Mouse (Mus musculus) kidney, embryonic 15.5 days (tissue): Measurements from ENCODE around the gene Eif3g. TPM values are rescaled to one million over a fixed set of nuclear protein-coding genes. Genes with fewer than 3 reads are reported as not detected.
A peak's percentile ranks its signal among the peaks of the same experiment; 100 is the strongest.

Experiments
- ATAC-seq: fragments of 200-750 bp; cut with Nextera tagmentation; replicated peaks from 2 replicates; pipeline ENCODE4 v1.8.0; 2017; ENCODE audit warnings: moderate TSS enrichment; ENCODE audit not compliant: low FRiP score
- H3K27ac ChIP-seq: fragments of 300-500 bp; sonication (generic); 2 replicates; pipeline ENCODE4 v1.5.1; 2015; ENCODE audit warnings: mild to moderate bottlenecking, inconsistent platforms
- H3K27me3 ChIP-seq: fragments of 300-500 bp; sonication (generic); 2 replicates; pipeline ENCODE4 v1.6.1; 2015; ENCODE audit warnings: inconsistent platforms
- H3K36me3 ChIP-seq: fragments of 300-500 bp; sonication (generic); 2 replicates; pipeline ENCODE4 v1.6.1; 2015; ENCODE audit warnings: inconsistent platforms
- H3K4me1 ChIP-seq: fragments of 300-500 bp; sonication (generic); 2 replicates; pipeline ENCODE4 v1.6.1; 2015; ENCODE audit warnings: inconsistent platforms
- H3K4me2 ChIP-seq: fragments of 300-500 bp; sonication (generic); 2 replicates; pipeline ENCODE4 v1.6.1; 2015; ENCODE audit warnings: moderate library complexity, mild to moderate bottlenecking, inconsistent platforms
- H3K4me3 ChIP-seq: fragments of 300-500 bp; sonication (generic); replicated peaks from 2 replicates; pipeline ENCODE4 v1.5.1; 2015; ENCODE audit warnings: mild to moderate bottlenecking, inconsistent platforms
- H3K9ac ChIP-seq: fragments of 300-500 bp; sonication (generic); 2 replicates; pipeline ENCODE4 v1.6.1; 2015; ENCODE audit warnings: mild to moderate bottlenecking, inconsistent platforms
- H3K9me3 ChIP-seq: fragments of 300-500 bp; sonication (generic); replicated peaks from 2 replicates; pipeline ENCODE4 v1.6.1; 2016; ENCODE audit warnings: inconsistent platforms
- WGBS: fragments of 180-500 bp; shearing (Covaris S2); methylation state at CpG from one replicate; pipeline ENCODE4 v1.1.7; 2015; ENCODE audit warnings: mixed read lengths; 5-methylcytosine and 5-hydroxymethylcytosine counted together
- polyA plus RNA-seq: library from polyadenylated mRNA; unstranded; fragments of >200 nt; fragmentation: Nextera tagmentation; extraction: Ambion mirVana; gene quantifications from 2 replicates; pipeline ENCODE4 v1.2.1, GENCODE M21; 2015

Eif3g gene
- polyA plus RNA-seq, 1 experiment from 2014 or later: 321 TPM

GRCm38 (mm10) chr9:20895382-20895781 is 3.0 kb downstream of the Eif3g start:
- ATAC-seq: no peak
- Histone ChIP-seq H3K9me3 (no peaks in the 10 kb centered on the region), H3K27ac (no peak overlapping the region), H3K4me1 (peaks cover 18% of the 10 kb centered on the region), H3K36me3 (peaks cover 68% of the 10 kb centered on the region), H3K4me3 (no peak overlapping the region), H3K27me3 (no peaks in the 10 kb centered on the region), H3K9ac (no peak overlapping the region), H3K4me2 (no peak overlapping the region)
- 92% methylated on average over 9 of the region's 9 CpGs for WGBS

GRCm38 (mm10) chr9:20894629-20895028 is 3.8 kb downstream of the Eif3g start:
- H3K4me2 ChIP-seq: no peak overlapping the region
- peaks cover 75% of the 10 kb centered on the region for H3K36me3 ChIP-seq
- no peak for ATAC-seq
- no peaks in the 10 kb centered on the region for H3K9me3 ChIP-seq
- H3K4me1 ChIP-seq: peaks cover 22% of the 10 kb centered on the region
- no peaks in the 10 kb centered on the region for H3K27me3 ChIP-seq
- H3K27ac ChIP-seq: no peak overlapping the region
- H3K4me3 ChIP-seq: no peak overlapping the region
- WGBS: 88% methylated on average over 15 of the region's 15 CpGs
- no peak overlapping the region for H3K9ac ChIP-seq

- peaks cover 24% of the 10 kb centered on the region for H3K4me1 ChIP-seq
- no peak overlapping the region for H3K27ac ChIP-seq
- no peak for ATAC-seq
- H3K4me2 ChIP-seq: no peak overlapping the region
- H3K9me3 ChIP-seq: no peaks in the 10 kb centered on the region
- peaks cover 79% of the 10 kb centered on the region for H3K36me3 ChIP-seq
- H3K4me3 ChIP-seq: no peak overlapping the region
- WGBS: 89% methylated on average over 13 of the region's 13 CpGs
- H3K9ac ChIP-seq: no peak overlapping the region
- H3K27me3 ChIP-seq: no peaks in the 10 kb centered on the region
Measured at GRCm38 (mm10) chr9:20893590-20894343, 4.7 kb downstream of the Eif3g start.

GRCm38 (mm10) chr9:20893069-20893468 is 5.4 kb downstream of the Eif3g start:
- no peak overlapping the region for H3K9ac ChIP-seq
- WGBS: 62% methylated on average over 5 of the region's 5 CpGs

GRCm38 (mm10) chr9:20892104-20892653 is 6.2 kb downstream of the Eif3g start:
- no peak overlapping the region for H3K4me3 ChIP-seq
- WGBS: 75% methylated on average over 5 of the region's 5 CpGs
- no peak overlapping the region for H3K4me2 ChIP-seq
- H3K27me3 ChIP-seq: no peaks in the 10 kb centered on the region
- no peaks in the 10 kb centered on the region for H3K9me3 ChIP-seq
- no peak for ATAC-seq
- H3K9ac ChIP-seq: no peak overlapping the region
- 0 out of 2 replicates have a peak overlapping the region, but pooled peaks have one; percentile 37 for H3K27ac ChIP-seq
- peaks cover 17% of the 10 kb centered on the region for H3K4me1 ChIP-seq
- peaks cover 79% of the 10 kb centered on the region for H3K36me3 ChIP-seq

More at GRCm38 (mm10) chr9:20893069-20893468, 5.4 kb downstream of the Eif3g start:
- H3K27ac ChIP-seq: no peak overlapping the region
- no peak overlapping the region for H3K4me3 ChIP-seq
- H3K4me2 ChIP-seq: no peak overlapping the region
- peaks cover 24% of the 10 kb centered on the region for H3K4me1 ChIP-seq
- H3K27me3 ChIP-seq: no peaks in the 10 kb centered on the region
- no peaks in the 10 kb centered on the region for H3K9me3 ChIP-seq
- peaks cover 79% of the 10 kb centered on the region for H3K36me3 ChIP-seq
- no peak for ATAC-seq

- Histone ChIP-seq H3K36me3 (peaks cover 73% of the 10 kb centered on the region), H3K4me2 (no peak overlapping the region), H3K4me3 (0 out of 2 replicates have a peak overlapping the region, but pooled peaks have one; percentile 3), H3K9me3 (no peaks in the 10 kb centered on the region), H3K27me3 (no peaks in the 10 kb centered on the region), H3K9ac (no peak overlapping the region), H3K4me1 (peaks cover 11% of the 10 kb centered on the region), H3K27ac (peak overlapping the region; percentile 37; the same call in 1 of the 2 replicates)
- WGBS: 66% methylated on average over 26 of the region's 26 CpGs
- ATAC-seq: no peak
Measured at GRCm38 (mm10) chr9:20891339-20892103, 6.9 kb downstream of the Eif3g start.

GRCm38 (mm10) chr9:20890411-20890810 is 8.0 kb downstream of the Eif3g start:
- no peaks in the 10 kb centered on the region for H3K9me3 ChIP-seq
- peaks cover 62% of the 10 kb centered on the region for H3K36me3 ChIP-seq
- ATAC-seq: no peak
- WGBS: 94% methylated on average over 5 of the region's 5 CpGs
- no peak overlapping the region for H3K4me2 ChIP-seq
- H3K27ac ChIP-seq: no peak overlapping the region
- H3K4me3 ChIP-seq: no peak overlapping the region
- H3K27me3 ChIP-seq: no peaks in the 10 kb centered on the region
- H3K9ac ChIP-seq: no peak overlapping the region
- peaks cover 11% of the 10 kb centered on the region for H3K4me1 ChIP-seq

- Histone ChIP-seq H3K4me2 (peak overlapping the region; percentile 69), H3K9me3 (no peaks in the 10 kb centered on the region), H3K36me3 (peaks cover 53% of the 10 kb centered on the region), H3K27ac (no peak overlapping the region), H3K9ac (no peak overlapping the region), H3K27me3 (no peaks in the 10 kb centered on the region), H3K4me3 (peak overlapping the region; percentile 91), H3K4me1 (peaks cover 11% of the 10 kb centered on the region)
- no peak for ATAC-seq
- WGBS: 85% methylated on average over 29 of the region's 29 CpGs
Measured at GRCm38 (mm10) chr9:20889185-20890141, 9.0 kb downstream of the Eif3g start.

GRCm38 (mm10) chr9:20888386-20888765 is 10.0 kb downstream of the Eif3g start:
- peak overlapping the region; percentile 69 for H3K4me2 ChIP-seq
- peak; percentile 50 for ATAC-seq

GRCm38 (mm10) chr9:20887704-20888385 is 10.6 kb downstream of the Eif3g start, which contains the start of gene Ppan:
Gene Ppan, plus strand, starts transcription at chr9:20888175.
- H3K4me1 ChIP-seq: peaks cover 11% of the 10 kb centered on the region
- no peaks in the 10 kb centered on the region for H3K27me3 ChIP-seq
- under 1% methylated on average over 43 of the region's 43 CpGs for WGBS
- peaks cover 36% of the 10 kb centered on the region for H3K36me3 ChIP-seq
- peak within 1 kb of the TSS; percentile 87 for H3K27ac ChIP-seq
- peak within 1 kb of the TSS; percentile 69 for H3K4me2 ChIP-seq
- peak within 1 kb of the TSS; percentile 82 for H3K9ac ChIP-seq
- H3K9me3 ChIP-seq: no peaks in the 10 kb centered on the region
- peak; percentile 96 for ATAC-seq
- peak within 1 kb of the TSS; percentile 91 for H3K4me3 ChIP-seq

More at GRCm38 (mm10) chr9:20888386-20888765, 10.0 kb downstream of the Eif3g start:
- Histone ChIP-seq H3K4me1 (peaks cover 11% of the 10 kb centered on the region), H3K9ac (peak overlapping the region; percentile 82), H3K4me3 (peak overlapping the region; percentile 91), H3K36me3 (peaks cover 42% of the 10 kb centered on the region), H3K27ac (peak overlapping the region; percentile 87), H3K9me3 (no peaks in the 10 kb centered on the region), H3K27me3 (no peaks in the 10 kb centered on the region)
- WGBS: under 1% methylated on average over 30 of the region's 30 CpGs

- H3K4me3 ChIP-seq: no peak overlapping the region
- H3K9ac ChIP-seq: no peak overlapping the region
- 91% methylated on average over 6 of the region's 6 CpGs for WGBS
- no peaks in the 10 kb centered on the region for H3K27me3 ChIP-seq
- ATAC-seq: no peak
- peaks cover 11% of the 10 kb centered on the region for H3K4me1 ChIP-seq
- peaks cover 30% of the 10 kb centered on the region for H3K36me3 ChIP-seq
- H3K4me2 ChIP-seq: peak overlapping the region; percentile 69
- H3K9me3 ChIP-seq: no peaks in the 10 kb centered on the region
- peak overlapping the region; percentile 87; the same call in 1 of the 2 replicates for H3K27ac ChIP-seq
Measured at GRCm38 (mm10) chr9:20887191-20887590, 11.2 kb downstream of the Eif3g start.
